In genomic region chr2:71711640-71712039, GRCm38 (mm10) we compare ENCODE assay signal across 20 mouse cellular contexts.
"Had no signal": no experiment of that assay in that cellular context is flagged by ENCODE, and none has a peak within 500 bp of the region (broad histone marks: within the 10 kb centered on the region; RNA-seq: fewer than 3 reads in every experiment).

No protein-coding gene starts in this region.

- H3K9ac ChIP-seq: lung, embryonic 14.5 days; midbrain, embryonic 12.5 days; neural tube, embryonic 13.5 days; neural tube, embryonic 15.5 days; stomach, embryonic 15.5 days had no signal

- H3K27ac ChIP-seq: midbrain, embryonic 10.5 days; midbrain, embryonic 12.5 days; neural tube, embryonic 13.5 days; neural tube, embryonic 15.5 days; stomach, embryonic 15.5 days; stomach, postnatal 0 days had no signal

- H3K4me3 ChIP-seq: midbrain, embryonic 10.5 days; midbrain, embryonic 12.5 days; myocyte; neural tube, embryonic 13.5 days; neural tube, embryonic 15.5 days; stomach, embryonic 15.5 days had no signal

- ATAC-seq: midbrain, embryonic 16.5 days had no signal

- H3K36me3 ChIP-seq: midbrain, embryonic 10.5 days; midbrain, embryonic 12.5 days; neural tube, embryonic 13.5 days; neural tube, embryonic 15.5 days; stomach, embryonic 15.5 days had no signal

- H3K4me1 ChIP-seq: midbrain, embryonic 10.5 days; midbrain, embryonic 12.5 days; neural tube, embryonic 13.5 days; stomach, embryonic 15.5 days had no signal

- H3K9me3 ChIP-seq: midbrain, embryonic 10.5 days; midbrain, embryonic 12.5 days; neural tube, embryonic 13.5 days; neural tube, embryonic 15.5 days; stomach, embryonic 15.5 days had no signal

- H3K27me3 ChIP-seq: midbrain, embryonic 12.5 days; neural tube, embryonic 13.5 days; neural tube, embryonic 15.5 days; stomach, embryonic 15.5 days had no signal

- DNase-seq: lung, adult 18-20 months; lung, embryonic 14.5 days; lung, postnatal 10 days; lung, postnatal 4 days; midbrain, embryonic 14.5 days; retina, postnatal 1 day; right cerebral cortex, adult 18-20 months; right cerebral cortex, postnatal 25 days; right cerebral cortex, postnatal 4 days; thymus, adult 2 months; thymus, postnatal 25 days; thymus, postnatal 4 days had no signal
